In genomic region chr7:29518054-29518420, GRCm38 (mm10) we compare ENCODE assay signal across 7 mouse cellular contexts. TPM values are rescaled to one million over a fixed set of nuclear protein-coding genes. Genes with fewer than 3 reads are reported as not detected.
DNase-seq lines count a peak whose midpoint lies in the region; ATAC-seq lines count a peak whose summit lies in the region.

No protein-coding gene starts in this region.

- H3K9me3 ChIP-seq in neural tube, embryonic 11.5 days (ENCODE audit: control insufficient read depth, low read length), result no peaks in the 10 kb centered on the region
- no peaks in the 10 kb centered on the region for H3K9me3 ChIP-seq in embryonic facial prominence, embryonic 12.5 days
- H3K9me3 ChIP-seq in limb, embryonic 11.5 days (ENCODE audit: control insufficient read depth, low read length), result no peaks in the 10 kb centered on the region
- H3K9me3 ChIP-seq in stomach, embryonic 15.5 days, result no peaks in the 10 kb centered on the region

- H3K4me3 ChIP-seq in neural tube, embryonic 11.5 days (ENCODE audit: low read depth, low read length), result peak overlapping the region; percentile 86
- H3K4me3 ChIP-seq in embryonic facial prominence, embryonic 12.5 days, result peak overlapping the region; percentile 85
- H3K4me3 ChIP-seq in limb, embryonic 11.5 days (ENCODE audit: low read depth, low read length), result peak overlapping the region; percentile 85
- H3K4me3 ChIP-seq in stomach, embryonic 15.5 days (replicated peaks), result peak overlapping the region; percentile 93

- no peaks in the 10 kb centered on the region for H3K36me3 ChIP-seq in neural tube, embryonic 11.5 days (ENCODE audit: control insufficient read depth, insufficient read depth, low read length)
- H3K36me3 ChIP-seq in embryonic facial prominence, embryonic 12.5 days, result no peaks in the 10 kb centered on the region
- no peaks in the 10 kb centered on the region for H3K36me3 ChIP-seq in limb, embryonic 11.5 days (ENCODE audit: control insufficient read depth, insufficient read depth, low read length)
- no peaks in the 10 kb centered on the region for H3K36me3 ChIP-seq in stomach, embryonic 15.5 days

- ATAC-seq in neural tube, embryonic 11.5 days (ENCODE audit: insufficient read depth, low FRiP score, low TSS enrichment), result no peak
- 0 out of 2 replicates have a peak, but pooled peaks have one; percentile 11 for ATAC-seq in embryonic facial prominence, embryonic 12.5 days (ENCODE audit: insufficient number of reproducible peaks, insufficient read depth, low FRiP score, low TSS enrichment)
- no peak for ATAC-seq in limb, embryonic 11.5 days (ENCODE audit: insufficient number of reproducible peaks, low FRiP score, low TSS enrichment, low read depth)
- no peak; the same call in 1 of the 2 replicates for ATAC-seq in stomach, embryonic 15.5 days (ENCODE audit: insufficient read depth, low FRiP score, low read depth)

- no peaks in the 10 kb centered on the region for H3K27me3 ChIP-seq in neural tube, embryonic 11.5 days (ENCODE audit: control insufficient read depth, insufficient read depth, low read length)
- H3K27me3 ChIP-seq in embryonic facial prominence, embryonic 12.5 days, result no peaks in the 10 kb centered on the region
- H3K27me3 ChIP-seq in limb, embryonic 11.5 days (ENCODE audit: control insufficient read depth, insufficient read depth, low read length), result no peaks in the 10 kb centered on the region
- H3K27me3 ChIP-seq in stomach, embryonic 15.5 days (replicated peaks), result no peaks in the 10 kb centered on the region

- peak overlapping the region; percentile 80 for H3K9ac ChIP-seq in neural tube, embryonic 11.5 days (ENCODE audit: low read length)
- H3K9ac ChIP-seq in embryonic facial prominence, embryonic 12.5 days, result peak overlapping the region; percentile 84
- peak overlapping the region; percentile 69 for H3K9ac ChIP-seq in limb, embryonic 11.5 days (ENCODE audit: low read length)
- peak overlapping the region; percentile 89 for H3K9ac ChIP-seq in stomach, embryonic 15.5 days

- peak overlapping the region; percentile 93 for H3K4me2 ChIP-seq in neural tube, embryonic 11.5 days (ENCODE audit: low read depth)
- H3K4me2 ChIP-seq in embryonic facial prominence, embryonic 12.5 days (replicated peaks), result peak overlapping the region; percentile 72
- peak overlapping the region; percentile 92 for H3K4me2 ChIP-seq in limb, embryonic 11.5 days (ENCODE audit: low read depth, severe bottlenecking)
- peak overlapping the region; percentile 61 for H3K4me2 ChIP-seq in stomach, embryonic 15.5 days

- no peak overlapping the region for H3K27ac ChIP-seq in neural tube, embryonic 11.5 days (ENCODE audit: low read depth, low read length)
- H3K27ac ChIP-seq in embryonic facial prominence, embryonic 12.5 days, result no peak overlapping the region
- no peak overlapping the region for H3K27ac ChIP-seq in limb, embryonic 11.5 days (replicated peaks; ENCODE audit: low read depth, low read length)
- peak overlapping the region; percentile 52; the same call in 1 of the 2 replicates for H3K27ac ChIP-seq in stomach, embryonic 15.5 days

- H3K4me1 ChIP-seq in neural tube, embryonic 11.5 days (ENCODE audit: control insufficient read depth, insufficient read depth, low read length), result peaks cover 7% of the 10 kb centered on the region
- peaks cover 21% of the 10 kb centered on the region; the same call in 1 of the 2 replicates for H3K4me1 ChIP-seq in embryonic facial prominence, embryonic 12.5 days
- peaks cover 8% of the 10 kb centered on the region; the same call in 1 of the 2 replicates for H3K4me1 ChIP-seq in limb, embryonic 11.5 days (ENCODE audit: control insufficient read depth, insufficient read depth, low read length)
- H3K4me1 ChIP-seq in stomach, embryonic 15.5 days, result peaks cover 37% of the 10 kb centered on the region

- WGBS in neural tube, embryonic 11.5 days, result 0% methylated on average over 28 of the region's 28 CpGs
- under 1% methylated on average over 28 of the region's 28 CpGs for WGBS in embryonic facial prominence, embryonic 12.5 days
- WGBS in limb, embryonic 11.5 days, result under 1% methylated on average over 28 of the region's 28 CpGs
- WGBS in stomach, embryonic 15.5 days, result under 1% methylated on average over 28 of the region's 28 CpGs

- no peak for DNase-seq in neural tube, embryonic 11.5 days (ENCODE audit: low spot score)
- DNase-seq in neural tube, embryonic 10.5 days (ENCODE audit: extremely low spot score, low spot score), result no peak
- no peak for DNase-seq in limb, embryonic 11.5 days (ENCODE audit: low spot score)
- no peak for DNase-seq in cerebellum, adult 8-10 months
- no peak for DNase-seq in cerebellum, postnatal 10 days

RNA-seq across cellular contexts. Expression of gene Sipa1l3, which starts 0.4 kb away (rescaled TPM):
- 10.3 and 11.9 TPM in 2 replicates for polyA plus RNA-seq in neural tube, embryonic 11.5 days (2014; fragmentation: Nextera tagmentation; extraction: Ambion mirVana)
- 13.8 and 16.3 TPM in 2 replicates for polyA plus RNA-seq in embryonic facial prominence, embryonic 12.5 days (2016; fragmentation: Nextera tagmentation; extraction: Ambion mirVana)
- polyA plus RNA-seq in limb, embryonic 11.5 days (2014; fragmentation: Nextera tagmentation; extraction: Ambion mirVana), result 12.1 and 14.0 TPM in 2 replicates
- polyA plus RNA-seq in stomach, embryonic 15.5 days (2015; fragmentation: Nextera tagmentation; extraction: Ambion mirVana), result 22.0 and 31.3 TPM in 2 replicates
